Mouse (Mus musculus) Muller cell, postnatal 12 days (primary cell): ENCODE measurements around the gene Htt.

Experiments
- DNase-seq: peaks from one replicate; pipeline ENCODE4 v3.0.0-alpha.2; 2015; ENCODE audit errors: inconsistent ontology term

The Htt gene

GRCm38 (mm10) chr5:34931516-34932457, 170.2 kb downstream of the Htt start:
- DNase-seq: peak; percentile 46

DNA sequence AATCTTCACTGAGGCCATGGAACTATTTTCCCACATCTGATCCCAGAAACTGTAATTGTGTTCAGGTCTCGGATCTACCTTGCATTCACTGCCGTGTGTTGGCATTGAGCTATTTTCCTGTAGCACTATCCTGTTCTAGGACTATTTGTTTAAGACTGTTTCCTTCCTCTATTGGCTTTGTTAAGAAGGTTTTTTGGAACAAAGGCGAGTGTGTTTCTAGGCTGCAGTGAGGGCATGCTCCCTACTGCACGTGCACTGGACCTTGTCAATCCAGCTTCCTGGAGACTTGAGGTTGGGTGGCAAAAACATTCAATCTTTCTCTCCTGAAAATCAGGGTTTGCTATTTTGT, 170.9 kb downstream of the Htt start:
- DNase-seq: no peak

DNA sequence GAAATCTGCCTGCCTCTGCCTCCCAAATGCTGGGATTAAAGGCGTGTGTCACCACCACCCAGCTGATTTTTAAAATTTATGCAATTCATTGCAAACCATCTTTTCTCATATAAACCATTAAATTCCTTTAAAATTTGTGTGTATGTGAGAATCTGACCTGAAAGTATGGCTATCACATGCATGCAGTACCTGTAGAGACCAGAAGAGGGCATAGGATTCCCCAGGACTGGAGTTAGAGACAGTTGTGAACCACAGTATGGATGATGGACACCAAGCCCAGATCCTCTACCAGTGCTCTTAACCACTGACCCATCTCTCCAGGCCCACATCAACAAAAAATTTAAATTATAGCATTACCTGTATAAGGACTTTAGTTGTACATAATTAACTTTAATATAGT, 171.9 kb downstream of the Htt start:
- DNase-seq: no peak

DNA sequence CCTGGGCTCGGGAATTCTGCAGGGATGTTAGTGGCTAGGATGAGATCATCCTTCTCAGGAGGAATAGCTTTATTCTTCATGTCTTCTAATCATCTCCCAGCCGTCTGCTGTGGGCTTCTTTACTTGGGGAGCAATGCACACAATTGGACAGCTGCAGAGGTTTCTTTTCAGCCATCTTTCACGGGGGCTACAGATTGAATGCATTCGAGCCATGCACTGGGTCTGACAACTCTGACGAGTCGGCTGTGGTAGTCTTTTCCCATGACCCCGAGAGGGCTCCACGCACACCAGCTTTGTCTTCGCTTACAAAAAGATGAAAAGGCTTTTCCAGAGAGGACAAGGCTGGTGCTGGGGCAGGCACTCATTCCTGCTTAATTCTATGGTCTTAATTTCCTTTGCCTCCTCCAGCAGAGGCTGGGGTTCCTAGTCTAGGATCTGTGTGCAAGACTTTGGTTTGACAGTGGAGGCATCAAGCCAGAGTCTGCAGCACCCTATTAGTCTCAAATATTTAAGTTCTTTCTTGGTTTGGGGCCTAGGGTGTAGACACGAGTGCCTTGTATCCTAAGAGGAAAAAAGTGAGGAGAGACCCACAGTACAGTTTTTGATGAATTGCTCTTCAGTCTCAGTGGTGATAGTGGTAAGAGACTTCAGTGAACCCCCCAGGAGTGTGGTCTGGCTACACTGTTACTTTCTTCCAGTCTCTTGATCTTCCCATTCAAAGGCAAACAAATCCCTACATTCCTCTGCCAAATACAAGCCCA, 180.3 kb downstream of the Htt start:
- DNase-seq: no peak

- no peak for DNase-seq
Measured at GRCm38 (mm10) chr5:34943428-34943827, 181.9 kb downstream of the Htt start.

- peak; percentile 96 for DNase-seq
Measured at GRCm38 (mm10) chr5:34948861-34949760, 187.6 kb downstream of the Htt start, which contains the start of gene Rgs12. Gene Rgs12, plus strand, starts transcription at chr5:34949445.

DNA sequence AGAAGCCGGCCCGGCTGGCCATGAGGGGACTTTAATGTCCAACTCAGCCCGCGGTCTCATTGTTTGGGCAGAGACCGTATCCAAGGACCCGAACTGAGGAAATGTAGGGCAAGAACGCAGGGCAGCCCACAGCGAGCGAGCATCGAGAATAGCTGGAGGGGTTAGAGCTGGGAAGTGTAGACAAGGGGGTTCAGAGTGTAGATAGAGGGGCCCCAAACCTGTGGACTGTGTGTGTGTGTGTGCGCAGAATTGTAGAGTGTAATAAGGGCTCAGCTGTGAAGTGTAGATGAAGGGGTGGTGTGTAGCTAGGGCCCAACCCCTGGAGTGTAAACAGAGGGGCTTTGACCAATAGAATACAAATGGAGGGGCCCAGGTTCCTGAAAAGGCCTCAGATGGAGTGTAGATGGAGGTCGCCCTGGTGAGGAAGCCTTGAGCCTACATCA, 188.2 kb downstream of the Htt start:
- DNase-seq: no peak

GRCm38 (mm10) chr5:34950486-34951160, 189.1 kb downstream of the Htt start:
- DNase-seq: peak; percentile 20

DNA sequence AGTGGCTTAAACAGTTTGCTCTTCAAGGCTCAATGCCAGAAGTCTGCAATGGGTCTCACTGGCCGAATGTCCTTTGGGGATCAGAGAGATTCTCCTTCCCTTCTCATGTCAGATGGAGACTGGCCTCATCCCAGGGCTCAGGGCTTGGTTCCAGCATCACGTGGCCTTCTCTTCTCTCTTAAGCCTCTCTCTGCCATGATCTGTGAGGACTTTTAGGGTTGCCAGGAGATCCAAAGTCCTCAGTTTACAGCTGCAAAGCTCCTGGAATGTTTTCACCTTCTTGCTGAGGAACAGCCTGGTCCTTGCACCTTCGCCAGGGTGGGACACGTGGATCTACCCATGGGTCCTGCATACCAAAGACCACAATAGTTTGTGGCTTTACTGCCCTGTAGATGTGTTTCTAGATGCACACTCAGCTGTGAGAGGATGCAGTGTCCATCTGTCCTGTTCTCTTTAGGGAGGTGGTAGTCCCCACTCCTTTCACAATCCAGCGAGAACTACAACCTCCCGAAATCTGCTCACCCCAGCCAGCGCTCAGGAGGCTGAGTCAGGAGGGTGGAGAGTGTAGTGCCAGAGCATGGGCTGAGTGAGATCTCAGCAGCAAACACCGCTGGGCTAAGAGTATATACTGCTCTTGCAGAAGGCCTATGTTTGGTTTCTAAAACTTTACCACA, 189.8 kb downstream of the Htt start:
- no peak for DNase-seq

GRCm38 (mm10) chr5:34954508-34954907, 193.0 kb downstream of the Htt start:
- DNase-seq: no peak

DNA sequence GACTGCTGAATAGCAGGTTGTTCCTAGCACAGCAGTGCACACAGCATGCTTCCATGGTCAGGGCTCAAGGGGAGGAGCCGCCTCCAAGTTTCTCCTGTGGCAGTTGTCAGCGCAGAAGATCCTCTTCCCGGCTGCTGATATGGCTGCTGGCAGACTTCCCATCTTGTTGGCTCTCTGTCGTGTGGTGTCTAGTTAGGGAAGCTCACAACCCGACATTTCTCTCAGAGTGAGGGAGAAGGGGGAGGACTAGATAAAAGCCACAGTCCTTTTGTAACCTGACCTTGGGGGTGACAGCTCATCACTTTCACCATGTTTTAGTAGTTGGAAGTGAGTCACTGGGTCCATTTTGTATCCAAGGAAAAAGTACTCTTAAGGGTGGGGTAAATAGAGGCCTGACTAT, 194.1 kb downstream of the Htt start:
- peak; percentile 56 for DNase-seq

DNA sequence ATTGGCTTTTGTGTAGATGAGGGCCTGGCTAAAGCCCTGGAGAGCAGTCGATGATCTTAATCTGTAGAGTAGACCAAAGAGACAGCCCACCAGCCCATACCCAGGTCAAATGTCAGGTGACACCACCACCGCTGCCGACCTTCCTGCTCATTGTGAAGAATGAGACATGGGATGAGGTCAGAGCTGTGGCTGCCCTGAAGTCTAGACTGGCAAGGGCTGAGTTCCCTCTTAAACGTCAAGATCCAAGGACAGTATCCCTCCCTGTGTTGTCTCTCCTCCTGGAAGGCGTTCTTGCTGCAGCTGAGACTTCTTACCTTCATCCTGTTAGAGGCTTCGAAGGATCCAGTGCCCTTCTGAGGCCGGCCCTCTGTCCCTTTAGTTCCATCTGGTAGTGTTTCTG, 194.6 kb downstream of the Htt start:
- no peak for DNase-seq

GRCm38 (mm10) chr5:34957015-34957414, 195.5 kb downstream of the Htt start:
- peak; percentile 75 for DNase-seq

DNA sequence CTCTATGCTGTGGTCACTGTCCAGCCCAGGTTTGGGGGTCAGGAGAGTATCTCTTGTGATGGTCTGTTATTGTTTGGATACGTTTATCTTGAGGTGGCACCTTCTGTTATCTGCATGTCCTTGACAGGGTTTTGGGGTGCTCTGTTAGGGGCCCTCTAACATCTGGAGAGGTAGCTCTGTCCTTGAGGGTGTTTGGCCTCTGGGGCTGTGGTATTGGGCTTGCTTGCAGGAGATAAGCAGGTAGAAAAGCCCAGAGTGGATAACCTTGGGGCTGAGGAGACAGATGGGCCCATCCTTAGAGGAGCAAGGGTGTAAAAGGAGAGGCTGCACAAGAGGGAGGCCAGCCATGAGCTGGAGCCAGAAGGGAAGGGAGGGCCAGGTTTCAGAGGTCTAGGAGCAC, 198.5 kb downstream of the Htt start:
- no peak for DNase-seq
